Mouse (Mus musculus): ENCODE measurements around the gene Pid1.
A peak's percentile ranks its signal among the peaks of the same experiment; 100 is the strongest.

Pid1 gene

DNA sequence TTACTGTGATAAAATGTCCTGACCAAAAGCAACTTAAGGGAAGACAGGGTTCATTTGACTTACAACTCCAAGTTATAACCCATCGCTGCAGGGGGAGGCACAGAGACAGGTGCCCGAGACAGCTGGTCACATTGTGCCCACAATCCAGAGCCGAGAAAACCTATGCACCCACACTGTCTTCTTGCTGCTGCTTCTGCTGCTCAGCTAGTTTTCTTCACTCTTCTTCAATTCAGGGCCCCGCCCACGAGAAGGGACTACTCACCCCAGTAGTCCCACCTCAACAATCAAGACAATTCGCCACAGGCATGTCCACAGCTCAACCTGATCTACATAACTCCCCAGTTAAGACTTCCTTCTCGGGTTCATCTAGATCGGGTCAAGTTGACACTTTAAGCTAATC is at the start of gene Pid1:
Pid1 (minus strand) TSS at position 214 of the 400 bp plus-strand sequence.
- no peak for DNase-seq

DNA sequence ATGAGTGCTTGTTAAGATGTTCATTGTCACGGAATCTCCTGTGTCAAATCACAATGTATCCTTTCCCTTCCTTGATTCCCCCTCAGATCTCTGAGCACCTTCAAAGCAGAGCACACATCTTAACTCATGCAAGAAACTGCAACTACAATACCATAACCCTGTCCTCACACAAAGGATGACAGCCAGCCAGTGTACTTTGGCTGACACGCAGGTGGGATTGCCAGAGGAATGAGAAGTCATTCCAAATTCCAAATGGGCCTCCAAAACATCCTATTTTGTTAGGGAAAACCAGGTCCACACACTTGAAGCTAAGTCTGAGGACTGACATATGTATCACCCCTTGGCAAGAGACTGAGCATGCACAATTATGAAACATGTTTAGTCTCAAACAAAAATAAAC is 45.5 kb upstream of the Pid1 start:
- no peak for DNase-seq

DNA sequence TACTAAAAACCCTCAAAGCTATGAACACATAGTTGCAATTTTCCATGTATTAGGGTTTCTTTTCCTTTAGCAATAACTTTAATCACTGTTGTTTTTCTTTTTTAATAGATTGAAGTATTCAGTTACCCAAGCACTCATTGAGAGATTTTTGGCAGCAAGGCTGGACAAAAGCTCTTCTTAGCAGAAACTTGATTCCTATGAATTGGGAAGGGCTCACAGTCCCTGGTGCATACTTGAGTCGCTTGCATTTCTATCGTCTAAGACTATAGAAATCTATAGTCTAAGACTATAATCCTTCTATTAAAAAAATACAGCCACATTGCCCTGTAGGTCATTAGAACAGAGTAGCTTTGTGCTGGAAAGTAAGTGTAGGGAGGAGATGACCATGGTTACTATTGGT is 44.9 kb upstream of the Pid1 start:
- no peak for DNase-seq

DNA sequence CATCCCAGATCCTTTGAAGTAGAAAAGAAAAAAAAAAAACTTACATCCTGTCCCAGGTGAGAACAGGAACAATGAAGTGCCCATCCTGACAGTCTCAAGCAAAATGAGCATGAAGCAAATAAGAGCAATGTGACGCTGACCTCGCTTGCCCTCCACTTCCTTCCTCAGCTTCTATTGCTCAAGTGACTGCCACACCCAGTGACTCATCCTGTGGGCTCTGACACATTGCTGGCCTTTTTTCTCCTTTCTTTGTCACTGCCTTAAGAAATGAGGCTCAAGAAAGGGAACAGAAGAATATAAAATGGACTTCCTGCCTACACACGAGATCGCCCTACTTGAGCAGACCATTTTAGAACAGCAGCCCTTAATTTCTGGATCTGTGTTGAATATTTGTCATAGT is 42.9 kb upstream of the Pid1 start:
- DNase-seq, result peak; percentile 56

DNA sequence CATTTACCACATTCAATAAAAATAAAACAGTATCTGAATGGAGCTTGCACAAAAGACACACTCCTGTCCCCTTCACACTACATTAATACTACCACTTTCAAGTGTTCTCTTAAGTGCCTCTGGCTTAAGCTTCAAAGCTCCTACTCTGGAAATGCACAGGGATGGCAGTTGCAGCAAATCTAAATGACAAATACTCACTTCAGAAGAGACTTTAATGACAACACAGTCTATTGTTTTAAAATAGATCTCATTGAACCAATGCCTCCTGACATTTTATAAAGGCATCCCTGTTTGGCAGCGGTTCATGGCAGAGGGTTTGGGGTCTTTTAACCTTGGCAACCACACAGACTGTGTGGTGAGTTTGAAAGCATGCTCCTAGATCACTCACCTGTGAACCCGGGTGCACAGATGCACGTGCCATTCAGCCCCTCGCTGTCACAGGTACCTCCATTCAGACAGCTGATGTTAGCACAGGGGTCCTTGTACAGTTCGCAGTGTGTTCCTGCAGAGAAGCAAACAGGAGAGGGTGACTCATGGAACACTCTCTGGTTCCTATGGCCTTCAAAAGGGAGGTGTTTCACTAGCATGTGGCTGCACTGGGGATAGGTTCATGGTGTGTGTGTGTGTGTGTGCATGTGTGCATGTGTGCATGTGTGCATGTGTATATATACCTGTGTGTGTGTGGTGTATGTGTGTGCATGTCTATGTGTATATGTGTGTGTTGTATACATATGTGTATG is 41.7 kb upstream of the Pid1 start:
- no peak for DNase-seq

DNA sequence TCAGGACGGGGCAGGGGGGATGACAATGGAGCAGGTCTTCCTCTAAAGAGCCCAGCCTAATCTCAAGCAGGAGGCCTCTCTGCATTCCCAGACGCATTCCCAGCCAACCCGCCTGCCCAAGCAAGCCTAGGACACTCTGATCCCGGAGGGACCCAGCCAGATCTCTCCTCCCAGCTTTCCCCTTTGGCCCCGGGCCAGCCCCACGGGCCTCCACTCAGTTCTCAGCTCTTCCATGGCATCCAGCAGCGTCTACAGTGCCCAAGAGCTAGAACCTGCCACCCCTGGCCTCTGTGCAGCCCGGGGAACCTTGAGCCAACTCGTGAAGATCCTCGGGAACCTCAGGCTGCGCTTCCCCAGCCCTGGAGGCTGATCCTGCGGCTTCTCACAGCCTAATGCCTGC is 40.9 kb upstream of the Pid1 start:
- DNase-seq, result no peak

DNA sequence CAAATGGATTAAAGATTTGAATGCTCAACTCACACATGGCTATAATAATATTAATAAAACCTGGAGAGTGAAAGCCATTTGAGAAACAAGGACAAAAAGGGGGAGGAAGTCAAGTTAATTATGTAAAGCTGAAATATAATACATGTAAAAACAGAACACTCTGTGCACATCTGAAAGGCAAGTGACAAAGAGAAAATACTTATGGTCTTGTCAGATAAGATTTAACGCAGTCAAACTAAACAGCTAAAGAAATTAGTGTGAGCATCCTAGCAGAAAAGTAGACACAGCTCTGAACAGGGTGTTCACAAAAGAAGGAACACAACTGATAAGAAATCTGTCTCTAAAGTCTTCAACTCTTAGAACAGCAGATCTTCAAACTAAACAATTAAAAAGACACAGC is 38.2 kb upstream of the Pid1 start:
- DNase-seq, result no peak

DNA sequence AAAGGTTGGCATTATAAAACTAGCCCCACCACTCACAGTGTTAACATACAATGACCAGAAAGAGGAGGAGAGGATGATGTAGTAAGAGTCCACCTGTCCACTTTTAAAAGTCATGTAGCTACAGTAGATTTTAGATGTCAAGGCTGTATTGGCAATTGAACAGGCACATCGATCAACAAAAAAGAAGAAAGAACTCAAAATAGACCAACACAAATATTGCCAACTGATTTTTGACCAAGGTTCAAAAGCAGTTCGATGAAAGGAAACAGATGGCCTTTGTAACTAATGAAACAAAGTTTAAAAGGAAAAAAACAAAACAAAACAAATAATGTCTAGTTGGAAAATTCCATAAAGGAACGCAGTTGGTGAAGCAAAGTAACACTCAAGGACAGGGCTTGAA is 35.7 kb upstream of the Pid1 start:
- no peak for DNase-seq

DNA sequence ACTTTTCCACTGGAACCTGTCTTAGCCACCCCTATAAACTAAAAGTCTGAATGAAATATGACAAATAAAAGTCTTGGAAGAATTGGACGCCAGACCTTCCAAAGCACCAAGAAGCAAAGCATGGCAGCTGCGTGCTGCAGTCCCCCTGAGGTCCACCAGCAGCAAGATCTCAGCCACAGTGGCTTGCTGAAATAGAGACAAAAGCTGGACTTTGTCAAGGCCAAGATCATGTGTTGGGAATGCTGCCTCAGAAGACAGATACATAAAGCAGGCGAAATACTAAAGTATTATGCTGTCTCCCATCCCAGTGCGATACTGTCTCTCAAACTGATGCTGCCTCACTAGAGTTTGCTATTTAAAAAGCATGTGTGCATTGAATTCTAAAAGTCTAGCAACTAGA is 35.1 kb upstream of the Pid1 start:
- DNase-seq, result peak; percentile 13

DNA sequence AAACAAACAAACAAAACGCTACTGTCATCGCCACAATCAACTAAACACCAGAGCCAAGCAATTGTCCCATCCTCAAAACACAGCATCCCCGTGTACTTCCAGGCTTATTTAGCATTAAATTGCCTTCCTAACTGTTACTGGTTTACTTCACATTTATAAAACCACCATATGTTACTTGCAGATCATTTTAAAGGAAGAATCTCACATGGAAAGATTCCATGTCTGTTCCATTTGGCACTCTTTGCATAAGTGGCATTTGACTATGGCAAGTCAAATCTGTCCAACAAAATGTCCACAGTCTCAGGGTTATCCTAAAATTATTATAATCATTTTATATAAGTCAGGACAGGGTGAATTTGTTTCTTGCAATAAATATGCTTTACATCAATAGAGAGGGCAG is 32.8 kb upstream of the Pid1 start:
- no peak for DNase-seq

DNA sequence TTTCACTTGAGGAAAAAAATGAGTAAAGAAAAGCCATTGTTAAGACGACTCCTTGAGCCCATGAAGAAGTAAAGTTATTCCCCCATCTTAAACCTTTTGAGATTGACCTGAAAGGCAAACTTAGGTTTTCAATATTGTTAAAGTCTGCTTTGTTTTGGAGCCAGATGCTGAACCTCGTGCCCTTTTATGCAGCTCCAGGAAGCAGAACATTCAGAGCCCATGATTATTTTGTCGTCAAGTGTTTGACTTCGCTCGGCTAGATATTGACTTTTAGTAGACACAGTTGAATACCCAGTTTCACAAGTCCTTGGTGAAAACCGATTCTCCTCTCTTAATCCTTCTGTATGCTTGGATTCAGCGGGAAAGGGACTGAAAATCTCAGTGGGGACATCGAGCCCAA is 31.9 kb upstream of the Pid1 start:
- no peak for DNase-seq

DNA sequence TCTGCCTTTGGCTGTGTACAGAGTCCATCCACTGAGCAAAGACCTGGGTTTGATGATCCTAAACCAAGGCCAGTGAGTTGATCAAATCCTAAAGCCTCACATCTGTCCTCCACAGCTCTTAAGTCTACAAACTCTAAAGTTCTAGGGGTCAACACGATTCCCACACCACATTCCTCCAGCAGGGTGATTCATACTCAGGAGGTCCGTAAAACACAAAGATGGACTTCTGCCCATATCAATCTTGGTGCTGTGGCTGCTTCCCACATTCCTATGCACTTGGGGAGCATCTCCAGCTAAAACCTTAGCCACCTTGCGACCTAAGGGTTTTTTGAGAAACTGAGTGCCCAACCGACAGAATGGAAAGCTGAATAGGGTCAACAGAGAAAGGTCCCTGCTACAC is 27.0 kb upstream of the Pid1 start:
- no peak for DNase-seq

DNA sequence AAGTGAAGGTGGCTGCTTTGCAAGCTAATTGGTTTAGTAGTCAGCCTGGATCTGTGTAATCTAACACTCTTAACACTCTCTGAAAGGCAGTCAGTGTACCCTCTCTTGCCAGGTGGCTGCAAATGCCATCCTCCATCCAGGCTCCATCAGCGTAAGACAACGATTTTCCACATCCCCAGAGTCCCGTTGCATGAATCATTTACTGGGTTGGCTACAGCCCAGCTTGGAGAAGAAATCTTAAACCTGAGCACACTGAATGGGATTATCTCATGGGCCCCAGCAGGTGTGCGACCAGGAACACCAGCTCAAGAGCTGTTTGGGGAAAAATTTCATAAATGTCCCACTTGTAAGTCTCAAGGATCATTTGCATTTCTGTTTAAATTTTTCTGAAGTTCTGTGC is 23.6 kb upstream of the Pid1 start:
- DNase-seq, result no peak

DNA sequence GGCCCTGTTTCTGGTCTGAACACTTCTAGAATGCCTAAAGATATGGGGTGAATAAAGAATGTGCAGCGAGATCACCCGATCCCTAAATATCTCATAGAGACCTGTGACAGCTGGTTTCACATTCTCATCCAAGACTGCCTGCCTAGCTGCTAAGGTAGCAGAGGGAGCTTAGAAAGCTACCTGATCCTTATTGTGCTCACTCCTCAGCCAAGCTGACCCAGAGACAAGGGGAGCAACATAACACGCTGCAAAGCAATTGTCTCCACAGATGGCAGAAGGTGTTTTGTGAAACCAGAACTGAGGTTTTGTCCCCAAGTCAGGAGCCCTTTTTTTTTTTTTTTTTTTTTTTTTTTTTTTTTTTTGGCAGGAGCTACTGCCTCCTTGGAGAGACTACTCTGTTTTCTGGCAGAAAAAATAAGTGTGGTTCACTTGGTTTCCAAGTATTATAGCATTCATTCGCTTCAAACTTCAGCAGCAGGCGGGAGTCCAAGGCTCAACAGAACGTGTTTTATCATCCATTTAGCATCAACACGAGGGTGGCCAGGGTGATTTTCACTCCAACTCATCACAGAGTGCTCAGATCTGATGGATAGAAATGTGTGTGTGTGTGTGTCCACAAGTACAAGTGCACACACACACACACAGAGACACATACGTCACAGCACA is 22.6 kb upstream of the Pid1 start:
- DNase-seq, result no peak

DNA sequence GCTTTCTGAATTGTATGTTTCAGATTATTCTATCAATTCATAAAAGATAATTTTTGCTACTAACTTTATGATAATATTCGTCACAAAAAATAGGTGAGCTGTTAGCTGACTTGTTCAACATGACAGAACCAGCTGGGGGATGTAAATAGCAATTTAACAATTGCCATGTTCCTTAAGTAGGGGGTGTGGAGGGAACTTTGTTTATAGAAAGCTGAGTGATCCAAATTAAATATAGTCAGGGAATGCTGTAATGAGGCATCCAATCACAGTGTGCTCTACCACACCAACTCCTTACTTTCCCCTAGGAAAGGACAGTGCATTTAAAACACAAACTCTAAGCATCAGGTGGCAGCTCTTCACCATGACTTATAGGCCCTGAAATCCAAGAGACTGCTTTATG is 18.7 kb upstream of the Pid1 start:
- DNase-seq, result no peak

DNA sequence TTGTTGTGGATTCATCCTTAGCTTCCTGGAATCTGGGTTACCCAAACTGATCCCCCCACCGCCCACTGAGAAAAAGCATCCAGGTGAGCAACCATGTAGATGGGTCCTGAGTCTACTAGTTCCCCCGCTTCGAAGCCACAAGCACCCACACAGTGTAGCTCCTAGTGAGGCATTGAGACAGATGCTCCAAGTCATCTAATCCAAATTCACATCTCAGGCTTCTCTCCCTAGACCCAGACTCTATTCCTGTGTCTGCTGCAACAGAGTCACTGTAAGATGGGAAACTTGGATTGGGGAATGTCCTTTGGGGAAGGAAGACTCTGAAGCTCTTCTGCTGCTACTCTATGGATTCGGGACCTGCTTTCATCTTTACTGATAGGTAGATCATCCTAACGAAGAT is 18.1 kb upstream of the Pid1 start:
- DNase-seq, result no peak

DNA sequence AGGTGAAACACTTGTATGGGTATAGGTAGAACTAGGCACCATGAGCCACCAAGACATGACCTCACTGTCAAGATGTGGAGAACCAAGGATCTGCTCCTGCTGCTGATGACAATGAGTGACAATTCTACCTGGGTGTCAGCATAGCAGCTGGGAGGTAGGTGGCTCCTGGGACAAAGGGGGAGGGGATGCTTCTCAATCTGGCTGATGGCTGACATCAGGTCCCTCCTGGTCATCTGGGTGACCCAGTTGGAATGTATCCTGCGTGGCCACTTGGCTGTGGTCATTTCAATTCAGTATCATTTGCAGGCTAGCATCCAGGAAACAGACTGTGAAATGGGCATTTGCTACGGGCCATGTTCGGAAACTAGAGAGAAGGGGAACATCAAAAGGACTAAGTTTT is 16.9 kb upstream of the Pid1 start:
- DNase-seq, result no peak

DNA sequence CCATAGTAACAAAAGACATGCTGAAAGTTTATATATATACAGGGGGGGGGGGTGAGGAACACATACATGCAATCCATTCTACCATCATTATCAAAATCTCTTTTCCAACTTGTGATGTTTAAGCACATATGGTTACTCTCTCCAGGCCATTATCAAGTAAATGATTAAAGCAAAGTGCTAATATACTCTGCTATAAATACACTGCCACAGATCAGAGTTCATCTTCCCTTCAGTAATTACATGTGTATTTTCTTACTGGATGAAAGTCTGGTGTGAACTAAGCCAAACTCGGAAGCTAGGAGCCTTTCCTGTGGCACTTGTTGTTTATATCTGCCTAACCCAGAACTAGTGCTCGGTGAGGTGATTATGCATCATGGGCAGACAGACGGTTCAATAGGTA is 3.8 kb upstream of the Pid1 start:
- no peak for DNase-seq

DNA sequence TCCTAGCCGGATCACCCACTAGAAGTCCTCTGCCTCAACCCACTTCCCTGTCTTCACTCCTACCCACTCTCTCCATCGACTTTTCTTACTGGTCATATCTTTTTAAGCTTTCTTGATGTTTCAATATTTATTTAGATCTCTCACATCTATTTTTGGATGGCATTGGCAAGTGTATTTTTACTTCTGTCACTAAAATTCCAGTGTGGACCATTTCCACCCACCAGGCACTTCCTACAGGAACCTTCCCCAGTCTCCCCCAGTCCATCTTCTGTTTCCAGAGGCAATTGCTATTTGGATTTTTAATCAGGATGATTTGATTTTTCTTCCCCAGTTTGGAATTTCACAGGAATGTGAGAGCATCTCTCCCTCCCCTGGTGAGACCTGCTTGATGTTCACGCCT is 2.6 kb upstream of the Pid1 start:
- no peak for DNase-seq

DNA sequence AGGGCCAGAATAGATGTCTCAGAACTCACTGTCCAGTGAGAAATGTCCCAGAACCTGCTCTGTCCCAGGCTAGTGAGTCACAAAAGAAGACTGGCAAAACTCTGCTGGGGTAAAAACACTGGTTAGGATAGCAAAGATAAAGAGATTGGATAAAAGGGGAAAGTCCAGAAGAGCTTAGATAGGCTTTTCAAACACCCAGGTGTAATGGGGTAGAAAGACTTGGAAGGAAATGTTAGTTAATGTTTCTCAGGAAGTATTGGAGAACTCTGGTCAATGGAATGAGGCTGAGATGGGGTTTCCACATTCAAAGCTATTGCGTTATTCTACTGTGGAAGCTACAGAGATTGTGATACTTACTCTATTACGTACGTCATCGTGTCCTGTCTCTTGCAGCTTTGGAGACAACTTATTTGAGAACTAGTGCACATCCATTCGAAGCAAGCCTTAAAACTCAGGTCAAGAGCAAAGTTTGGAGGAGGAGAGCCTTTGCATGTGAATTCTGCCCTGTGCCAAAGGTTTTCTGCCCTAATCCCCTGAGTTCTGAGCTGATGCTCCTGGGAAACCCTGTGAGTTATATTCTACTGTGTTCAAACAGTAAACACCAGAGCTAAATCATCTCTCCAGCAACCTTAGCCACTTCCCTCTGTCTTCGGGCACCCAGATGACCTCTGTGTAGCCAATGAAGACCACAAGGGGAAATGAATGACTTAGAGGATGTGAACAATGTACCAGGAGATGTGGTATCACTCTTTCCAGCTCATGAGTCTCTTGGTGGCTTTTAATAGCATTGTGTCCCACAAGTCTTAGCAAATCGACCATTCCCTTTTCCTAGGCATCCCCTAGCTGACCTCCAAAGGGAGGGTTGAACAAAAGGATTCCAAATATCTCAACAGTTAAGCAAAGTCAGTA is 1.0 kb downstream of the Pid1 start:
- no peak for DNase-seq

DNA sequence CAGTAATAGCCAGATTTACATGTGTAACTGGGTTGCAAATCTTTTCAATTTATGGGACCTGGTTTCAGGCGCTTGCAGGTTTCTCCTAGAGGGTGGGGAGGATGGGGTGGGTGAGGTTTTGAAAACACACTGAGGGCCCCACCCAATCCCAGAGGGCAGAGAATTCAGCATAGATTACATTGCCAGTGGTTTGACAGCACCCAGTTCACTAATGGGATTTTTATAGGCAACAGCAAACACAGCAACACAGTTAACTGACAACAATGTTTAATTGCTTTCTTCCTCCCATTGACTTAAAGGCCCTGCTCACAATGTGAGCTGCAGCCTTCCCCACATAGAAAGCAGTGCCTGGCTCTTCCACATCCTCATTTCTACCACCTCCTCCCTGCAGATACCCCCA is 1.8 kb downstream of the Pid1 start:
- no peak for DNase-seq

DNA sequence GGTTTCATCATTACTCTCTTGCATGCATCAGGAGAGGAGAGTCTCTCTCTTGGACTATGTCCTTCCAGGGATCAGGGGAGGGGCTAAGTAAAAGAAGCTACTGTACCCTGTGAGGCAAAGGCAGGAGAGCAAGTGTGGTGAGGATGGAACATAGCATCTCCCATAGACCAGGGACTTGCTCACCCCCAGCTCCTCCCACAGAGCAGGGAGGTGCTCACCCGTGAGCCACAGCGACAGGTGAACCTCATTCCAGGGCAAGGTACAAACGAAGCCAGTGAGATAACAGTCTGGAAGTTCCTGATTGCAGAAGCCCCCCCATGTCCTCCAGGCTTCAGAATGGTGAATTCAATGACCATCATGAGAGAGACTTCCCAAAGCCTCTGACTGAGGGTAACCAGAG is 2.6 kb downstream of the Pid1 start:
- DNase-seq, result no peak

DNA sequence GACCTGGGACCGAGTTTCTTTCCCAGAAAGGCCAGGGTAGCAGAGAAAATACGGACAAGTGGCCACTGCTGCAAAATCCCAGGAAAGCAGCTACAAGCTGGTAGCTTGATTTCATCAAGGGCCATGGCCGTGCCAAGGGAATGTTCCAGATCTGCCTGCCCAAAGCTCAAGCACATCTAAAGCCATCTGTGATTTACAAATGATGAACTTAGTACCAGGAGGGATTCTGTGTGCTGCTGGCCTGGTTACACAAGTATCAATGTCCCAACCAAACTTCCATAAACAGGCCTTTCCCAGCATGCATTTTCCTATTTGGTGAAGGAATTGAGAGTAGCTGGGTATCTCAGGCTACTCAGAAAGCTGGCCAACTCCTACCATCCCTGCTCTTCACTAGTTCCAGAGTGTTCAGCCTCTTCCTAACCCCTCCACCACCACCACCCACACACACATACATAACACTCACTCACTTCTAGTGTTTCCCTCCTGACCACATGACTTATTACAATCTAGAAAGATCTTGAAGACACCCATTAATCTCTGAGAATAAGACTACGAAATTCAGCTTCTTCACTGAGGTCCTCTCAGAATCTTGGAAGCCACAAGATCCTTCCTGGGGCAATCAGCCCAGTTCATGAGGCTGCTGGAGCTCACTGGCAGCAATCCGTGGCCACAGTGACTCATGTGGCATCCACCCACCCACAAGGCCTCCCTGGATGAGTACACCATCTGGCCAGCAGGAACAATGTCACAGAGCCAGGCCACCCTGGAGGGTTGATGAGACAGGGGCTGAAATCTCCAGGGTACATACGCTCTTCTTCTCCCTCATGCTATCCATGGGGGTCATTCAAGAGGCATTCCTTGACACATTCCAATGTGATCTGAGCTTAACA is 4.1 kb downstream of the Pid1 start:
- DNase-seq, result no peak
